Mouse (Mus musculus) kidney, embryonic 16.5 days (tissue): ENCODE results near the gene Tff1. TPM values are rescaled to one million over a fixed set of nuclear protein-coding genes. Genes with fewer than 3 reads are reported as not detected.
A peak's percentile ranks its signal among the peaks of the same experiment; 100 is the strongest.

Experiments used
- ATAC-seq: fragments of 200-750 bp; cut with Nextera tagmentation; 2 replicates; pipeline ENCODE4 v1.8.0; 2017; ENCODE audit warnings: moderate TSS enrichment; ENCODE audit not compliant: low FRiP score, low TSS enrichment
- H3K27ac ChIP-seq: fragments of 300-500 bp; sonication (generic); 2 replicates; pipeline ENCODE4 v1.5.1; 2014; ENCODE audit warnings: low read length
- H3K27me3 ChIP-seq: fragments of 300-500 bp; sonication (generic); 2 replicates; pipeline ENCODE4 v1.6.1; 2014; ENCODE audit warnings: low read length, control low read depth, mixed read lengths; ENCODE audit not compliant: insufficient read depth
- H3K36me3 ChIP-seq: fragments of 300-500 bp; sonication (generic); 2 replicates; pipeline ENCODE4 v1.6.1; 2014; ENCODE audit warnings: low read length, control low read depth, mixed read lengths; ENCODE audit not compliant: insufficient read depth
- H3K4me1 ChIP-seq: fragments of 300-500 bp; sonication (generic); 2 replicates; pipeline ENCODE4 v1.6.1; 2014; ENCODE audit warnings: low read length, control low read depth, mixed read lengths; ENCODE audit not compliant: insufficient read depth
- H3K4me2 ChIP-seq: fragments of 300-500 bp; sonication (generic); replicated peaks from 2 replicates; pipeline ENCODE4 v1.6.1; 2014; ENCODE audit warnings: low read depth, low read length
- H3K4me3 ChIP-seq: fragments of 300-500 bp; sonication (generic); 2 replicates; pipeline ENCODE4 v1.5.1; 2014; ENCODE audit warnings: mild to moderate bottlenecking, low read length
- H3K9ac ChIP-seq: fragments of 300-500 bp; sonication (generic); replicated peaks from 2 replicates; pipeline ENCODE4 v1.6.1; 2014; ENCODE audit warnings: low read length
- H3K9me3 ChIP-seq: fragments of 300-500 bp; sonication (generic); 2 replicates; pipeline ENCODE4 v1.6.1; 2016; ENCODE audit warnings: low read length, control low read depth
- WGBS: fragments of 180-500 bp; shearing (Covaris S2); extraction: QIAGEN DNeasy Blood & Tissue Kit; methylation state at CpG from one replicate; pipeline ENCODE4 v1.1.7; 2014; 5-methylcytosine and 5-hydroxymethylcytosine counted together
- polyA plus RNA-seq: library from polyadenylated mRNA; unstranded; fragments of >200 nt; fragmentation: Nextera tagmentation; extraction: Ambion mirVana; gene quantifications from 2 replicates; pipeline ENCODE4 v1.2.1, GENCODE M21; 2015

Tff1 gene
- polyA plus RNA-seq, 1 experiment from 2014 or later = not detected

DNA sequence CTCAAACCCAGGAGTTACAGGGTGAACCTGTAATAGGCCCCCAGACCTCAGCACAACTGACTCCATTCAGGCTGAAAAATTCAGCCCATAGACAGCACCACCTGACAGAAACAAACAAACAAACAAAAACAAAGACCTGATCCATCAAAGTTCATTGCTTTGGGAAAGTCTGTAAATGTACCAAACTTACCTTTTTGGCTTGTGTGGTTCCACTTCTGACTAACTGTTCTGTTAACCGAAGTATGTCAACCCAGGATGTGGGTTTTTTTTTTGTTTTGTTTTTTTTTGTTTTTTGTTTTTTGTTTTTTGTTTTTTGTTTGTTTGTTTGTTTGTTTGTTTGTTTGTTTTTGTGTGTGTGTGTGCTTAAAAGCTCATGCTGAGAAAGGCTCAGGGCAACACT lies 28.3 kb downstream of the Tff1 start:
- H3K9ac ChIP-seq = no peak overlapping the region
- H3K4me2 ChIP-seq = no peak overlapping the region
- H3K4me3 ChIP-seq = no peak overlapping the region
- ATAC-seq = no peak
- H3K27ac ChIP-seq = no peak overlapping the region
- no peaks in the 10 kb centered on the region for H3K36me3 ChIP-seq
- WGBS = 90% methylated on average over 1 of the region's 1 CpGs
- no peaks in the 10 kb centered on the region for H3K4me1 ChIP-seq
- no peaks in the 10 kb centered on the region for H3K27me3 ChIP-seq
- H3K9me3 ChIP-seq = no peaks in the 10 kb centered on the region

DNA sequence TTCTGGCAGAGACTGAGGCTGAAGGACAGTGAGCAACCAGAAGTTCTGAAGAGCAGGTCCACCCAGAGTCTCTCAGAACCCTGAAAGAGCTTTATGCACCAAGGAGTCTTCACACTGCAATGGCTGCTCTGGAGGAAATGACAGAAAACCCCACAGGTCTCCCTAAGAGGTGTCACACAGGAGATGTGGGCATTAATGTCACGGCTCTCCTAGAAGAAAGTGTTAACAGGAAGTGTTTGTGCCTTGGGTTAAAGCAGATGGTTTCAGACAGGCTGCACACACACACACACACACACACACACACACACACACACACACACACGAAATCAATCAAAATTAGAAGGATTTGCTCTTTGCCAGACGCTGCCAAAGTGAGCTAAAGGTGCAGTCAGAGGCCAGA lies 28.8 kb downstream of the Tff1 start:
- no peak for ATAC-seq
- Histone ChIP-seq H3K27me3 (no peaks in the 10 kb centered on the region), H3K9ac (no peak overlapping the region), H3K9me3 (no peaks in the 10 kb centered on the region), H3K4me3 (no peak overlapping the region), H3K4me1 (no peaks in the 10 kb centered on the region), H3K27ac (no peak overlapping the region), H3K4me2 (no peak overlapping the region), H3K36me3 (no peaks in the 10 kb centered on the region)
- 35% methylated on average over 3 of the region's 3 CpGs for WGBS

DNA sequence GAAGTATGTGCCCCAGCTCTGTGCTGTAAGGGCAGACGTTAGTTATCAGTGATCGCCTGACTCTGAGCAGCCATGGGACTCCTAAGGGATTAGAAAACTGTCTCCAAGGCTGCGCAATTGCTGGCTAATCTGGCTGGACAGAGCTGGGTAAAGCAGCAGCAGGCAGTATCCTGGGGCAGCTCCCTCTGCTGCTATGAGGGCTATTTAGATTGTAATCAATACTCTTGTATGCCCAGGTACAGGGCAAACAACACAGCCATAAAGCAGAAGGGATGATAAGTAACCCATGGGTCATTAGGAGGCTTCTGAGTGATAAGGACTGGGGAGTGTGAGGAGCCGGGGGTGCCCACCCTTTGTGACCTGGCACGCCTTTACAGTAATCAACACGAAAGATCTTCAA lies 30.2 kb downstream of the Tff1 start:
- no peak for ATAC-seq
- 56% methylated on average over 6 of the region's 6 CpGs for WGBS
- Histone ChIP-seq H3K4me2 (no peak overlapping the region), H3K4me1 (no peaks in the 10 kb centered on the region), H3K9me3 (no peaks in the 10 kb centered on the region), H3K36me3 (no peaks in the 10 kb centered on the region), H3K27me3 (no peaks in the 10 kb centered on the region), H3K9ac (no peak overlapping the region), H3K27ac (no peak overlapping the region), H3K4me3 (no peak overlapping the region)

DNA sequence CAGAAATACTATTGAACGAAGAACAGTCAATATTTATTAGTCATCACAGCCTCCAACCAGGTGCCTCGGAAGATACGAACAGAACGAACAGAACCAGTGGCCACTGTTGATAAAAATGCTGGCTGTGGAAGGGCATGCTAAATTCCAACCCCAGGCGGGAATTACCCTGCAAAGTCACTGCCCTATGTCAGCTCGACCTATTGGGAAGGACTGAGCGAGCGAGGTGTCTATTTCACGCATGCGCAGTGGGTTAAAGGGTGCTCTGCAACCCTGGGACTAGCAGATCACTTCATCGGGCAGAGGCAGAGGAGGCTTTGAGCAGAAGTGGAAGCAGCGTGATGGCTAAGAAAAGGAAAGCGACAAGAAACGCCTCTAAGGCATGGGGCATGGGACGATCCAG lies 31.3 kb downstream of the Tff1 start:
- Histone ChIP-seq H3K4me3 (no peak overlapping the region), H3K27ac (no peak overlapping the region), H3K9ac (no peak overlapping the region), H3K9me3 (no peaks in the 10 kb centered on the region), H3K4me1 (no peaks in the 10 kb centered on the region), H3K4me2 (no peak overlapping the region), H3K27me3 (no peaks in the 10 kb centered on the region), H3K36me3 (no peaks in the 10 kb centered on the region)
- WGBS = 67% methylated on average over 15 of the region's 15 CpGs
- ATAC-seq = no peak

DNA sequence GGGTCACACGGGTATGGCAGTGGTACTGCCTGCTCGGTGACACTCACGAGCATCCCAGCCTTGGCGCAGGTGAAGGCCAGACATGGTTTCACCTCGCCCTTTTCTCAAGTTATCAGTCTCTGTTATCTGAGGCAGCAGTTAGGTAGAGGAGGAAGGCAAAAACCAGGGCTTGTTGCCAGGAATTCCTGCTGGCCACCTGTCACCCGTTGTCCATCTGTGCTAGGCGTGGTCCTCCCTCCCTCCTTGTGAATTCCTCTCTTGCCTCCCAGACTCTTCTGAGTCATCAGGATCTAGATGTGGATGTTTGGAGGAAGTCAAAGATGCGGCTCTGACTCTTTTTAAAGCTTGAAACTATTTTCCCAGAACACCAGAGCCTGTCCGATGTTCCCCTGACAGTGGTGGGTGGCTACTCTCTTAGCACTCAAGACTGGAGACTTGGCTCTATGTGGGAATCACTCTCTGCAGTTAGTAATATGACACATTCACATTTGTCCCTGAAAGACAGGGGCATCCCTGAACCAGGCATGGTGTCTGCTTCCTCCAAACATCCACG lies 33.7 kb downstream of the Tff1 start:
- Histone ChIP-seq H3K36me3 (no peaks in the 10 kb centered on the region), H3K4me1 (no peaks in the 10 kb centered on the region), H3K4me2 (no peak overlapping the region), H3K9ac (no peak overlapping the region), H3K27me3 (no peaks in the 10 kb centered on the region), H3K27ac (no peak overlapping the region), H3K4me3 (no peak overlapping the region), H3K9me3 (no peaks in the 10 kb centered on the region)
- WGBS = 78% methylated on average over 10 of the region's 10 CpGs
- ATAC-seq = no peak

DNA sequence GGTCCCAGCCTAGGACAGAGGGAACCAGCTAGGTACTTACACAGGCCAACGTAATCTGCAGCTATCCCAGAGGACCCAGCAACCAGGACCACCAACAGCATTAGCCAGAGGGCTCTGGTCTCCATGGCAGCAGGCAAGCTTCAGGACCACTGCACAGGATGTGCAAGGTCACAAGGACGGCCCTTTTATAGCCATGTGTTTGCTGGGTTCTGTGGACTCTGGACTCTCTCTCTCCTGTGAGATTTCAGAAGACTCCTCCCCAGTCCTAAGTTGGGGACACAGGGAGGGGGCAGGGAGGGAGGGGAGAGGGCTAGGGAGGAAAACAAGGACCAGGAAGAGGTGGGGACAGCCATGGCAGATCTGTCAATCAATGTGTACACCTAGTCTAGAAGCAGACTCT lies 35.6 kb downstream of the Tff1 start, which contains the start of gene Tff3:
Gene Tff3, minus strand, starts transcription at position 195 of the 400 bp plus-strand sequence.
- no peak within 1 kb of the TSS for H3K4me2 ChIP-seq
- H3K36me3 ChIP-seq = no peaks in the 10 kb centered on the region
- H3K9ac ChIP-seq = no peak within 1 kb of the TSS
- no peak within 1 kb of the TSS for H3K4me3 ChIP-seq
- no peaks in the 10 kb centered on the region for H3K9me3 ChIP-seq
- H3K27me3 ChIP-seq = no peaks in the 10 kb centered on the region
- ATAC-seq = no peak
- H3K4me1 ChIP-seq = peaks cover 7% of the 10 kb centered on the region; the same call in 1 of the 2 replicates
- no peak within 1 kb of the TSS for H3K27ac ChIP-seq
- WGBS = 17% methylated on average over 2 of the region's 2 CpGs

DNA sequence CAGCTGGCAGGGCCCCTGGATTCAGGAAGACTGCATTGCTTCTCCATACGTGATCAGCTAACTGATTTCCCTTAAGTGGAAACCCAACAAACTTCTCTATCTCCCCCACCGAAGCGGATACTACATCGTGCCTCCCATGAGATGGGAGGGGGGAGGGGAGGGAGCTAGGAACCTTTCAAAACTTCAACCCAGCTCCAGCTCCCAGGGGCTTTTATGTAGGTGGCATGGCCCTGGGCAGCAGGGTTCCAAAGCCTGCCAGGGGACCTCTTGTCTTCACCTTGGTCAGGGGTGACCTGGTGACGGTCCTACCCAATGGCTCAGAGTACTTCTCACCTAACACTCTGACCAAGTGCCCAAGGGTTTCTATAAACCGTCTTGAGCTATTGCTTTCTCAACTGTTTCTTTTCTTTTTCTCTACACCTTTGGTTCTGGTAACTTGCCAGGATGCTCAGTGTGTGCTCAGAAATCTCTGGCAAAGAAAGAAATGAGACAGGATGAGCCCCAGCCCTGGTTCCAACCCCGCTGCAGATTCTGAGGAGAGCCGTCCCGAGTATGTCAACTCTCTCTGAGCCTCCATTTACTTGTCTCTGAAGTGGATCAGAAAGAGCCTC lies 36.3 kb downstream of the Tff1 start:
- Histone ChIP-seq H3K36me3 (no peaks in the 10 kb centered on the region), H3K4me2 (no peak overlapping the region), H3K9me3 (no peaks in the 10 kb centered on the region), H3K27me3 (no peaks in the 10 kb centered on the region), H3K9ac (no peak overlapping the region), H3K4me1 (peaks cover 7% of the 10 kb centered on the region; the same call in 1 of the 2 replicates), H3K27ac (no peak overlapping the region), H3K4me3 (no peak overlapping the region)
- 79% methylated on average over 9 of the region's 9 CpGs for WGBS
- no peak for ATAC-seq

DNA sequence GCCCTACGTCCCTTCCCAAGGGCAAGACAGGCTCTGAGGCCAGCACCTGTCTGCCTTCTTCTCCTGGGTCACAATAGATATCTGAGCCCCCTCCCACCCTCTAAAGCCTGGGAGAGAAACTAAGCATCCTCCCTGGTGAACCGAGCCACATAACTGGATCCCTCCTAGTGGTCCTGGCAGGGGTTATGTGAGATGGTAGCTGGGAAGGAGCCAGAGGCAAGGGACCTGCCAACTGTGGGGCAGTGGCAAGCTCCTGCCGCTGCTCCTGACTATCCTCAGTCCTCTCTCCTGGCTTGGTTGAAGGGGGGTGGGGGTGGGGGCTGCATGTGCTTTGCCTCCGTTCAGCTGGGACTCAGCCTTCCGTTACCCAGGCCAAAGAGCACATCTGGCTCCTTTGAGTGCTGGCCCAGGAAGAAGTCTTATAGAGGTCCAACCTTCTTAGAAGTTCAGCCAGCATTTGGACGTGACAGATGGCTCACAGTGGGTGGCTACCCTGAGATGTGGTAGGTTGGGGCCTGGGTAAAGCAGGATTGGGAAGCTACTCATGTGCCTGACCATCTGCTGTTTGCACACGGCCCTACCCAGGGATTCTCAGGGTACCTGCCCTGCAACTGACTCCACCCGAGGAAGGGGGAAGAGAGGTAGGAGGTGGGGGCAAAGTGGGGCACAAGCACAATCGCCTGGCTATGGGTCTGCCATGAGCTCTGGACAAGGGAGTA lies 39.4 kb downstream of the Tff1 start:
- Histone ChIP-seq H3K4me2 (no peak overlapping the region), H3K9ac (no peak overlapping the region), H3K36me3 (no peaks in the 10 kb centered on the region), H3K27me3 (no peaks in the 10 kb centered on the region), H3K4me3 (no peak overlapping the region), H3K27ac (no peak overlapping the region), H3K9me3 (peaks cover 6% of the 10 kb centered on the region; the same call in 1 of the 2 replicates), H3K4me1 (peaks cover 7% of the 10 kb centered on the region; the same call in 1 of the 2 replicates)
- no peak for ATAC-seq
- WGBS = 40% methylated on average over 9 of the region's 9 CpGs

DNA sequence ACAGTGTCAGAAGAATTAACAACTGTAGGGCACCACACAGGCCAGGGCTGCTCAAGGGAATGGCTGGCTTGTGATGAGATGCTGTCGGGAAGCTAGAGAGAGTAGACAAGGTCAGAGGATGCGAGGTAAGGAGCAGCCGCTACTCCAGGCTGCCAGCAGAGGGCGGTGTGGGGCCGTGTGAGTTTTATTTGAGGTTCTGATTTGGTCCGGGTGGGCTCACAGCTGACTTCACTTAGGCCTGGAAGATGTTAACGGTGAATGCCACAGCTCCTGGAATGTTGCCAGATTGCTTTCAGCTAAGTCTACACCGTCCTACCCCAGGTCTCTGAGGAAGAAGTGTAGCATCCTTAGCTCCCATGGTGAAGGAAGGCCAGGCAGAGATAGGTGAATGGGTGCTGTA lies 43.1 kb downstream of the Tff1 start:
- Histone ChIP-seq H3K36me3 (no peaks in the 10 kb centered on the region), H3K27ac (no peak overlapping the region), H3K4me3 (no peak overlapping the region), H3K27me3 (no peaks in the 10 kb centered on the region), H3K9me3 (peaks cover 6% of the 10 kb centered on the region; the same call in 1 of the 2 replicates), H3K4me1 (peaks cover 7% of the 10 kb centered on the region; the same call in 1 of the 2 replicates), H3K4me2 (no peak overlapping the region), H3K9ac (no peak overlapping the region)
- WGBS = 12% methylated on average over 8 of the region's 8 CpGs
- ATAC-seq = 0 out of 2 replicates have a peak, but pooled peaks have one; percentile 7

DNA sequence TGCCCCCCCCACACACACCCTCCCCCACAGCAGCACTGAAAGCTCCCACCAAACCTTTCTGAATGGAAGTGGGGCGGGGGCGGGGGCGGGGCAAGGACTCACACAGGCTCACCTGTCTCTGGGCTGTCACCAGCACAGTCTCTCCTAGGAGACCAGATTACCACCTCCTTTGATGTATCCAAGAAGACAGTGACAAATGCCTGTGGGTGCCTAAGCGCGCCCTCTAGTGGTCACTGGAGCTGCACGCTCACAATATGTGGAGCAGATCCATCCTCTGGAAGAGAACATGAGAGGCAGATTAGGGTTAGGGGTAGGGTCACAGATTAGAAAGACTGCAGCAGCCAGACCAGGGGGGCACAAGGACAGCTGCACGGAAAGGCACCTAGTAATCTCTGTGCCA lies 45.6 kb downstream of the Tff1 start:
- Histone ChIP-seq H3K9ac (no peak overlapping the region), H3K4me3 (no peak overlapping the region), H3K36me3 (no peaks in the 10 kb centered on the region), H3K9me3 (peaks cover 6% of the 10 kb centered on the region; the same call in 1 of the 2 replicates), H3K4me2 (no peak overlapping the region), H3K27me3 (no peaks in the 10 kb centered on the region), H3K27ac (no peak overlapping the region), H3K4me1 (no peaks in the 10 kb centered on the region)
- WGBS = 5% methylated on average over 7 of the region's 7 CpGs
- peak; percentile 53; the same call in 1 of the 2 replicates for ATAC-seq
